Mouse (Mus musculus): ENCODE results near the gene Acsl5. TPM values are rescaled to one million over a fixed set of nuclear protein-coding genes. Genes with fewer than 3 reads are reported as not detected.

Gene Acsl5
- polyA plus RNA-seq, 1 experiment from 2014 or later: 31.0 TPM

GRCm38 (mm10) chr19:55231081-55231480 is 20.7 kb upstream of the Acsl5 start:
- Histone ChIP-seq H3K9me3 (ENCODE audit: control insufficient read depth, low read length) (no peaks in the 10 kb centered on the region), H3K27me3 (replicated peaks; ENCODE audit: control insufficient read depth, insufficient read depth, low read length) (no peaks in the 10 kb centered on the region), H3K9ac (ENCODE audit: low read depth, low read length) (no peak overlapping the region), H3K27ac (replicated peaks; ENCODE audit: low read depth, low read length) (no peak overlapping the region), H3K36me3 (ENCODE audit: control insufficient read depth, insufficient read depth, low read length) (no peaks in the 10 kb centered on the region), H3K4me2 (ENCODE audit: low read depth, low read length) (no peak overlapping the region), H3K4me3 (ENCODE audit: low read depth, low read length) (no peak overlapping the region), H3K4me1 (ENCODE audit: control insufficient read depth, insufficient read depth, low read length) (no peaks in the 10 kb centered on the region)
- ATAC-seq (ENCODE audit: low read depth) (no peak), DNase-seq (ENCODE audit: low spot score) (no peak)
- 73% methylated on average over 10 of the region's 10 CpGs for WGBS

GRCm38 (mm10) chr19:55232136-55232535 is 19.6 kb upstream of the Acsl5 start:
- Histone ChIP-seq H3K27me3 (replicated peaks; ENCODE audit: control insufficient read depth, insufficient read depth, low read length) (no peaks in the 10 kb centered on the region), H3K27ac (replicated peaks; ENCODE audit: low read depth, low read length) (no peak overlapping the region), H3K4me1 (ENCODE audit: control insufficient read depth, insufficient read depth, low read length) (no peaks in the 10 kb centered on the region), H3K9me3 (ENCODE audit: control insufficient read depth, low read length) (no peaks in the 10 kb centered on the region), H3K9ac (ENCODE audit: low read depth, low read length) (no peak overlapping the region), H3K36me3 (ENCODE audit: control insufficient read depth, insufficient read depth, low read length) (no peaks in the 10 kb centered on the region), H3K4me2 (ENCODE audit: low read depth, low read length) (no peak overlapping the region), H3K4me3 (ENCODE audit: low read depth, low read length) (no peak overlapping the region)
- WGBS: 54% methylated on average over 8 of the region's 8 CpGs
- ATAC-seq (ENCODE audit: low read depth) (no peak), DNase-seq (ENCODE audit: low spot score) (peak; percentile 8)

DNA sequence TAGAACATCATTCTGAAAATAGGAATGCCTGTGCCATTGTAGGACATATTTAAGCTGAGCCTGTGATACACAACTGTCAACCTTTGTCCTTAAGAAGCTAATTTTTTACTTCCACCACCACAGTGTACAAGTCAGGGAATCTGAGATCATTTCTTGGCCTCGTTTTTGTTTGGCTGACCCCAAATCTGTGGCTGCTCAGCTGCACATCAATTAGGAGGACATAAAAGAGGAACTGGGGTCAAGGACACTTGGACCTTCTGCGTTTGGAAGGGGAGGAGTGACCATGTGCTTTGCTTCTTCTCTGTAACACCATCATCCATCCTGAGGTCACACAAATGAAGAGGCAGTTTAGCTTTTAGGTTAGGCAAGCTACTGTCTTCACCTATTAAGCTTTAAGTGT is 15.7 kb upstream of the Acsl5 start:
- Histone ChIP-seq H3K9me3 (ENCODE audit: control insufficient read depth, low read length) (no peaks in the 10 kb centered on the region), H3K4me3 (ENCODE audit: low read depth, low read length) (no peak overlapping the region), H3K4me2 (ENCODE audit: low read depth, low read length) (no peak overlapping the region), H3K27ac (replicated peaks; ENCODE audit: low read depth, low read length) (no peak overlapping the region), H3K27me3 (replicated peaks; ENCODE audit: control insufficient read depth, insufficient read depth, low read length) (no peaks in the 10 kb centered on the region), H3K9ac (ENCODE audit: low read depth, low read length) (no peak overlapping the region), H3K4me1 (ENCODE audit: control insufficient read depth, insufficient read depth, low read length) (no peaks in the 10 kb centered on the region), H3K36me3 (ENCODE audit: control insufficient read depth, insufficient read depth, low read length) (no peaks in the 10 kb centered on the region)
- no peak for ATAC-seq (ENCODE audit: low read depth)
- DNase-seq (ENCODE audit: low spot score): no peak
- 38% methylated on average over 2 of the region's 2 CpGs for WGBS

DNA sequence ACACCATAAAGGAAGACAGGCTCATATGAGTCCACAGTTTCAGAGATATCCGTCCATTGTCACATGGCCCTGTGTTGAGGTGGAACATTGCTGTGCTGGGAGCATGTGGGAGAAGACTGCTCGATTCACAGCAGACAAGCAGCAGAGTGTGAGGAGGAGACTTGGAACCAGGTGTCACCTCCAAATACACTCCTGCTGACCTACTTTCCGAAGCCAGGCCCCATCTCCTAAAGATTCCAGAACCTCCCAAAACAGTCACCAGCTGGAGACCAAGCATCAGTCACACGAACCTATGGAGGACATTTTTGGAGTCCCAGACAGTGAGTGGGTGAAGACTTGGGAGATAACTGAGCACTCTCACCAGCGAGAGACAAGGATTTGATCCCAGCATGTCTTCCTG is 15.2 kb upstream of the Acsl5 start:
- no peaks in the 10 kb centered on the region for H3K9me3 ChIP-seq (ENCODE audit: control insufficient read depth, low read length)
- H3K4me2 ChIP-seq (ENCODE audit: low read depth, low read length): no peak overlapping the region
- no peaks in the 10 kb centered on the region for H3K36me3 ChIP-seq (ENCODE audit: control insufficient read depth, insufficient read depth, low read length)
- H3K27me3 ChIP-seq (replicated peaks; ENCODE audit: control insufficient read depth, insufficient read depth, low read length): no peaks in the 10 kb centered on the region
- DNase-seq (ENCODE audit: low spot score) (no peak), ATAC-seq (ENCODE audit: low read depth) (no peak)
- no peaks in the 10 kb centered on the region for H3K4me1 ChIP-seq (ENCODE audit: control insufficient read depth, insufficient read depth, low read length)
- no peak overlapping the region for H3K27ac ChIP-seq (replicated peaks; ENCODE audit: low read depth, low read length)
- no peak overlapping the region for H3K9ac ChIP-seq (ENCODE audit: low read depth, low read length)
- H3K4me3 ChIP-seq (ENCODE audit: low read depth, low read length): no peak overlapping the region
- WGBS: 77% methylated on average over 5 of the region's 5 CpGs

DNA sequence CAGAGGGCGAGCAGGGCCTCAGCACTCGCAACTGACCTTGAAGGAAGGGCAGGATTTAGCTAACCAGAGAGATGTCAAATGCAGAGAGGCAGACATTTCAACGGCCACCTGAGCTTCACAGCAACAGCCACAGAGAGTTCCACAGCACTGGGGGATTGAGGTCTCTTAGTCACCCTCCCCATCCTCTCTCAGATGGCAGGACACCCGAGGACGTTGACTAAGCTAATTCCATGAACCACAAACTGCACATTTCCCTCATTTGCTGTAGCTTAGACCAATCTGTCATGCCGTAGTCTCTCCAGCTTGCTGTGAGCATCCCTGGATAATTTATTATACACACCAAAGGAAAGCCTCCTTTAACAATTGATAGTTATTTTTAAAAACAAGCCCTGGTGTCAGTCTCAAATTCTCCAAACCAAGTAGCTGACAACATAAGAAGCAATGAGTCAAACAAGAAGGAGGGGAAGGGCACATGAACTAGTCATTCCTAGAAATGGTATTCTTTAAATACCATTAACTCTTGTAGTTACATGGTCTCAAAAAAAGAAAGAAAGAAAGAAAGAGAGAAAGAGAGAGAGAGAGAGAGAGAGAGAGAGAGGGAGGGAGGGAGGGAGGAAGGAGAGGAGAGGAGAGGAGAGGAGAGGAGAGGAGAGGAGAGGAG is 11.8 kb upstream of the Acsl5 start:
- ATAC-seq (ENCODE audit: low read depth) (no peak), DNase-seq (ENCODE audit: low spot score) (no peak)
- Histone ChIP-seq H3K27me3 (replicated peaks; ENCODE audit: control insufficient read depth, insufficient read depth, low read length) (no peaks in the 10 kb centered on the region), H3K36me3 (ENCODE audit: control insufficient read depth, insufficient read depth, low read length) (no peaks in the 10 kb centered on the region), H3K9me3 (ENCODE audit: control insufficient read depth, low read length) (no peaks in the 10 kb centered on the region), H3K9ac (ENCODE audit: low read depth, low read length) (no peak overlapping the region), H3K4me2 (ENCODE audit: low read depth, low read length) (no peak overlapping the region), H3K4me3 (ENCODE audit: low read depth, low read length) (no peak overlapping the region), H3K27ac (replicated peaks; ENCODE audit: low read depth, low read length) (no peak overlapping the region), H3K4me1 (ENCODE audit: control insufficient read depth, insufficient read depth, low read length) (no peaks in the 10 kb centered on the region)
- WGBS: 64% methylated on average over 6 of the region's 6 CpGs

DNA sequence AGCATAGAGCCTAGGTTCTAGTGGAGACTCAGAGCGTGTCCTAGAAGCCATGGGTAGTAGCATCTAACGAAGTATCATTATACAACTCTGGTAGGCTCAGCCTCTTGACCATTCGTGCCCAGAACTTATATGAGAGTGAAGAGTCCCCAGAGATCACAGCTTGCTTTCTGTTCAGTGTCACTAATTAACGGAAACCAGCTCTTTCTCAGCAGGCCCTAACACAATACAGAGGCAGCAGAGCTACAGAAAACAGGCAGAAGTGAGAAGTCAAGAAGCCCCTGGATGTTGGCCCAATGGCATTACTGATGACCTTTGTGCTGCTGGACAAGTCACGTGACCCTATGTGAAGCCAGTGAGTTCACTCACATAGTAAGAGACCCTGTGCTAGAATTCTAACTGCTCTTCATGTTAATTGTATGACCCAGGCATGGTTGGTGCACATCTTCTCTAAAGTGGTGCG is 10.5 kb upstream of the Acsl5 start, which contains the start of gene Gucy2g:
Gucy2g (minus strand) TSS at position 51 of the 460 bp plus-strand sequence.
- no peak within 1 kb of the TSS for H3K4me2 ChIP-seq (ENCODE audit: low read depth, low read length)
- H3K27me3 ChIP-seq (replicated peaks; ENCODE audit: control insufficient read depth, insufficient read depth, low read length): no peaks in the 10 kb centered on the region
- 75% methylated on average over 6 of the region's 6 CpGs for WGBS
- no peaks in the 10 kb centered on the region for H3K9me3 ChIP-seq (ENCODE audit: control insufficient read depth, low read length)
- no peaks in the 10 kb centered on the region for H3K36me3 ChIP-seq (ENCODE audit: control insufficient read depth, insufficient read depth, low read length)
- H3K4me3 ChIP-seq (ENCODE audit: low read depth, low read length): no peak within 1 kb of the TSS
- H3K27ac ChIP-seq (replicated peaks; ENCODE audit: low read depth, low read length): no peak within 1 kb of the TSS
- H3K4me1 ChIP-seq (ENCODE audit: control insufficient read depth, insufficient read depth, low read length): no peaks in the 10 kb centered on the region
- no peak for DNase-seq (ENCODE audit: low spot score)
- H3K9ac ChIP-seq (ENCODE audit: low read depth, low read length): no peak within 1 kb of the TSS
- ATAC-seq (ENCODE audit: low read depth): no peak

DNA sequence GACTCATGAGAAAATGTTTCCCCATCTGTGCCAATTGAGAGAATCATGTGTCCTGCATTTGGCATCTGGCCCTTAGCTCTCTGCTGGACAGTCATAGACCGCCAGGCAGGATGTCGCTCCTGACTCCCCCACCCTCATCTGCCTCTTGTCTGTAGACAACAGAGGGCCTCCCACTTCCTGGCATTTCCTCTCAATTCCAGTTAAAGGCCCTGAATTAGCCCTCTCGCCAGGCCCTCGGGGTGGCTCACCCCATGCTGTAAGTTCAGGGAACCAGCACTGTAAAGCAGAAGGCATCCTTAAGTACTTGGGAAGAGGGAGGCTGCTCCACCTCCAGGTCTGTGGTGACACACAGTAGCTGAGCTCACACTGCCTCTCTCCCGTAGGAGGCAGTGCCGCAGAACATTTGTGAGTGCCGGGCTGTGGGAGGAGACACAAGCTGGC is 6.9 kb upstream of the Acsl5 start:
- no peak overlapping the region for H3K9ac ChIP-seq (ENCODE audit: low read depth, low read length)
- no peaks in the 10 kb centered on the region for H3K9me3 ChIP-seq (ENCODE audit: control insufficient read depth, low read length)
- no peaks in the 10 kb centered on the region for H3K4me1 ChIP-seq (ENCODE audit: control insufficient read depth, insufficient read depth, low read length)
- no peak overlapping the region for H3K4me2 ChIP-seq (ENCODE audit: low read depth, low read length)
- H3K36me3 ChIP-seq (ENCODE audit: control insufficient read depth, insufficient read depth, low read length): no peaks in the 10 kb centered on the region
- peak; percentile 56 for DNase-seq (ENCODE audit: low spot score)
- 20% methylated on average over 7 of the region's 7 CpGs for WGBS
- no peaks in the 10 kb centered on the region for H3K27me3 ChIP-seq (replicated peaks; ENCODE audit: control insufficient read depth, insufficient read depth, low read length)
- H3K4me3 ChIP-seq (ENCODE audit: low read depth, low read length): no peak overlapping the region
- no peak overlapping the region for H3K27ac ChIP-seq (replicated peaks; ENCODE audit: low read depth, low read length)
- peak; percentile 47 for ATAC-seq (ENCODE audit: low read depth)

- Histone ChIP-seq H3K9me3 (ENCODE audit: control insufficient read depth, low read length) (no peaks in the 10 kb centered on the region), H3K9ac (ENCODE audit: low read depth, low read length) (no peak overlapping the region), H3K4me1 (ENCODE audit: control insufficient read depth, insufficient read depth, low read length) (no peaks in the 10 kb centered on the region), H3K4me3 (ENCODE audit: low read depth, low read length) (no peak overlapping the region), H3K27me3 (replicated peaks; ENCODE audit: control insufficient read depth, insufficient read depth, low read length) (no peaks in the 10 kb centered on the region), H3K36me3 (ENCODE audit: control insufficient read depth, insufficient read depth, low read length) (no peaks in the 10 kb centered on the region), H3K4me2 (ENCODE audit: low read depth, low read length) (no peak overlapping the region), H3K27ac (replicated peaks; ENCODE audit: low read depth, low read length) (no peak overlapping the region)
- no peak for DNase-seq (ENCODE audit: low spot score)
- WGBS: 86% methylated on average over 5 of the region's 5 CpGs
- no peak for ATAC-seq (ENCODE audit: low read depth)
Measured at GRCm38 (mm10) chr19:55247563-55247962, 4.2 kb upstream of the Acsl5 start.

DNA sequence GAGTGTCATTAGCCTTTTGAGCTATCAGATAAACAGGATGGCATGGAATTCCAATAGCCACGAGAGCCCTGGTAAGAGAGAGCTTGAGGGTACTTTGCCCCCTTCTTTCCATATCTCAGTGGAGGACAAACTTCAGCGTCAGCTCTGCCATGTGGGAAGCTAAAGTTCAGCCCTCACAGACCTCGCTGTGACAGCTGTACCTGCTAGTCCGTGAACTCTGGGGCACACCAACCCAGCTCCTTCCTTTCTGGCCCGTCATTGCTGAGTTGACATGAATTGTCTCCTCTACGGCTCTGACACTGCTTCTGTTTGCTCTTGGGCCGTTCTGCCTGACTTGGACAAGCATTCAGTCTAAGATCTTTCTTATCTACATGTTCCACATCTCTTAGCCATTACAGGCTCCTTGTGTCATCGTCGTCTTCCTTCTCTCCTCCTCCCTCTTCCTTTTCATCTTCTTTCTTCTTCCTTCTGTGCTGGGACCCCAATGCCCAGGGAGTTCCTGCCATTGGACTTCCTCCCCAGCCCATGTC is 3.7 kb upstream of the Acsl5 start:
- H3K27me3 ChIP-seq (replicated peaks; ENCODE audit: control insufficient read depth, insufficient read depth, low read length): no peaks in the 10 kb centered on the region
- no peak overlapping the region for H3K4me3 ChIP-seq (ENCODE audit: low read depth, low read length)
- DNase-seq (ENCODE audit: low spot score): no peak
- H3K9ac ChIP-seq (ENCODE audit: low read depth, low read length): no peak overlapping the region
- no peak for ATAC-seq (ENCODE audit: low read depth)
- H3K9me3 ChIP-seq (ENCODE audit: control insufficient read depth, low read length): no peaks in the 10 kb centered on the region
- WGBS: 62% methylated on average over 9 of the region's 9 CpGs
- H3K36me3 ChIP-seq (ENCODE audit: control insufficient read depth, insufficient read depth, low read length): no peaks in the 10 kb centered on the region
- H3K4me2 ChIP-seq (ENCODE audit: low read depth, low read length): no peak overlapping the region
- H3K4me1 ChIP-seq (ENCODE audit: control insufficient read depth, insufficient read depth, low read length): no peaks in the 10 kb centered on the region
- no peak overlapping the region for H3K27ac ChIP-seq (replicated peaks; ENCODE audit: low read depth, low read length)

Measured in embryonic facial prominence, embryonic 14.5 days (tissue).